Mouse (Mus musculus) neural tube, embryonic 13.5 days (tissue): ENCODE measurements around the gene St8sia1. TPM values are rescaled to one million over a fixed set of nuclear protein-coding genes. Genes with fewer than 3 reads are reported as not detected.
A peak's percentile ranks its signal among the peaks of the same experiment; 100 is the strongest.
"Not testable (repeated sequence)": the region's sequence is repeated elsewhere in the genome, so short reads cannot be mapped to it uniquely, and the experiment has no call there.

Source experiments
- ATAC-seq: fragments of 200-750 bp; cut with Nextera tagmentation; 2 replicates; pipeline ENCODE4 v1.8.0; 2017; ENCODE audit warnings: low read depth, mild to moderate bottlenecking, moderate TSS enrichment, moderate library complexity
- H3K27ac ChIP-seq: fragments of 300-500 bp; sonication (generic); replicated peaks from 2 replicates; pipeline ENCODE4 v1.5.1; 2015; ENCODE audit warnings: moderate library complexity, mild to moderate bottlenecking, inconsistent platforms
- H3K27me3 ChIP-seq: fragments of 300-500 bp; sonication (generic); 2 replicates; pipeline ENCODE4 v1.6.1; 2015; ENCODE audit warnings: mild to moderate bottlenecking, inconsistent platforms
- H3K36me3 ChIP-seq: fragments of 300-500 bp; sonication (generic); 2 replicates; pipeline ENCODE4 v1.6.1; 2015; ENCODE audit warnings: mild to moderate bottlenecking, inconsistent platforms
- H3K4me1 ChIP-seq: fragments of 300-500 bp; sonication (generic); replicated peaks from 2 replicates; pipeline ENCODE4 v1.6.1; 2015; ENCODE audit warnings: inconsistent platforms
- H3K4me2 ChIP-seq: fragments of 300-500 bp; sonication (generic); 2 replicates; pipeline ENCODE4 v1.6.1; 2015; ENCODE audit warnings: inconsistent platforms, mild to moderate bottlenecking, moderate library complexity
- H3K4me3 ChIP-seq: fragments of 300-500 bp; sonication (generic); 2 replicates; pipeline ENCODE4 v1.5.1; 2015; ENCODE audit warnings: mild to moderate bottlenecking, inconsistent platforms
- H3K9ac ChIP-seq: fragments of 300-500 bp; sonication (generic); 2 replicates; pipeline ENCODE4 v1.6.1; 2015; ENCODE audit warnings: moderate library complexity, mild to moderate bottlenecking, inconsistent platforms
- H3K9me3 ChIP-seq: fragments of 300-500 bp; sonication (generic); 2 replicates; pipeline ENCODE4 v1.6.1; 2016; ENCODE audit warnings: inconsistent platforms
- WGBS: fragments of 180-500 bp; shearing (Covaris S2); methylation state at CpG from one replicate; pipeline ENCODE4 v1.1.7; 2015; 5-methylcytosine and 5-hydroxymethylcytosine counted together
- polyA plus RNA-seq: library from polyadenylated mRNA; unstranded; fragments of >200 nt; fragmentation: Nextera tagmentation; extraction: Ambion mirVana; gene quantifications from 2 replicates; pipeline ENCODE4 v1.2.1, GENCODE M21; 2015

The St8sia1 gene
- polyA plus RNA-seq, 1 experiment from 2014 or later = 10.0 TPM

GRCm38 (mm10) chr6:142992099-142992498 lies 27.8 kb upstream of the St8sia1 start:
- Histone ChIP-seq H3K36me3 (no peaks in the 10 kb centered on the region), H3K4me3 (no peak overlapping the region), H3K9me3 (no peaks in the 10 kb centered on the region), H3K4me1 (peaks cover 36% of the 10 kb centered on the region), H3K4me2 (no peak overlapping the region), H3K27me3 (no peaks in the 10 kb centered on the region), H3K9ac (no peak overlapping the region), H3K27ac (peak overlapping the region; percentile 64; the same call in 1 of the 2 replicates)
- no peak for ATAC-seq
- 45% methylated on average over 7 of the region's 7 CpGs for WGBS

- Histone ChIP-seq H3K9ac (no peak overlapping the region), H3K4me3 (no peak overlapping the region), H3K27me3 (no peaks in the 10 kb centered on the region), H3K36me3 (no peaks in the 10 kb centered on the region), H3K27ac (peak overlapping the region; percentile 64; the same call in 1 of the 2 replicates), H3K4me1 (peaks cover 36% of the 10 kb centered on the region), H3K9me3 (no peaks in the 10 kb centered on the region), H3K4me2 (no peak overlapping the region)
- ATAC-seq = peak; percentile 37; the same call in 1 of the 2 replicates
- WGBS = 45% methylated on average over 7 of the region's 7 CpGs
Observed at GRCm38 (mm10) chr6:142991391-142992059, 27.3 kb upstream of the St8sia1 start.

GRCm38 (mm10) chr6:142990516-142990915 lies 26.3 kb upstream of the St8sia1 start:
- Histone ChIP-seq H3K36me3 (no peaks in the 10 kb centered on the region), H3K27ac (no peak overlapping the region; the same call in 1 of the 2 replicates), H3K4me2 (no peak overlapping the region), H3K9ac (no peak overlapping the region), H3K4me1 (peaks cover 36% of the 10 kb centered on the region), H3K9me3 (no peaks in the 10 kb centered on the region), H3K27me3 (no peaks in the 10 kb centered on the region), H3K4me3 (no peak overlapping the region)
- no peak for ATAC-seq
- WGBS = 80% methylated on average over 9 of the region's 9 CpGs

GRCm38 (mm10) chr6:142989495-142989894 lies 25.2 kb upstream of the St8sia1 start:
- ATAC-seq = no peak
- no peak overlapping the region for H3K4me3 ChIP-seq
- peaks cover 30% of the 10 kb centered on the region for H3K4me1 ChIP-seq
- no peaks in the 10 kb centered on the region for H3K36me3 ChIP-seq
- H3K4me2 ChIP-seq = no peak overlapping the region
- 93% methylated on average over 13 of the region's 13 CpGs for WGBS
- no peaks in the 10 kb centered on the region for H3K9me3 ChIP-seq
- no peaks in the 10 kb centered on the region for H3K27me3 ChIP-seq
- H3K27ac ChIP-seq = no peak overlapping the region
- no peak overlapping the region for H3K9ac ChIP-seq

- Histone ChIP-seq H3K4me2 (no peak overlapping the region), H3K9me3 (no peaks in the 10 kb centered on the region)
- no peak for ATAC-seq
Observed at GRCm38 (mm10) chr6:142988753-142989152, 24.5 kb upstream of the St8sia1 start.

GRCm38 (mm10) chr6:142988231-142988630 lies 24.0 kb upstream of the St8sia1 start:
- H3K4me3 ChIP-seq = no peak overlapping the region
- H3K36me3 ChIP-seq = no peaks in the 10 kb centered on the region
- 81% methylated on average over 6 of the region's 6 CpGs for WGBS

More at GRCm38 (mm10) chr6:142988753-142989152, 24.5 kb upstream of the St8sia1 start:
- Histone ChIP-seq H3K27ac (no peak overlapping the region), H3K9ac (no peak overlapping the region), H3K4me3 (no peak overlapping the region), H3K36me3 (no peaks in the 10 kb centered on the region), H3K27me3 (no peaks in the 10 kb centered on the region), H3K4me1 (peaks cover 23% of the 10 kb centered on the region)
- WGBS = 28% methylated on average over 10 of the region's 10 CpGs

GRCm38 (mm10) chr6:142987616-142988015 lies 23.4 kb upstream of the St8sia1 start:
- no peak for ATAC-seq
- Histone ChIP-seq H3K27ac (no peak overlapping the region), H3K27me3 (no peaks in the 10 kb centered on the region), H3K4me1 (peaks cover 15% of the 10 kb centered on the region), H3K36me3 (no peaks in the 10 kb centered on the region), H3K4me2 (no peak overlapping the region), H3K9me3 (no peaks in the 10 kb centered on the region), H3K9ac (no peak overlapping the region), H3K4me3 (no peak overlapping the region)
- WGBS = 63% methylated on average over 6 of the region's 6 CpGs

More at GRCm38 (mm10) chr6:142988231-142988630, 24.0 kb upstream of the St8sia1 start:
- H3K9ac ChIP-seq = no peak overlapping the region
- H3K27ac ChIP-seq = no peak overlapping the region
- no peak overlapping the region for H3K4me2 ChIP-seq
- H3K9me3 ChIP-seq = no peaks in the 10 kb centered on the region
- no peaks in the 10 kb centered on the region for H3K27me3 ChIP-seq
- no peak for ATAC-seq
- peaks cover 21% of the 10 kb centered on the region for H3K4me1 ChIP-seq

- not testable (repeated sequence) for H3K4me3 ChIP-seq, H3K27me3 ChIP-seq, ATAC-seq, H3K27ac ChIP-seq, H3K4me2 ChIP-seq, H3K9ac ChIP-seq, H3K4me1 ChIP-seq, H3K36me3 ChIP-seq, H3K9me3 ChIP-seq
- WGBS = 92% methylated on average over 9 of the region's 9 CpGs
Observed at GRCm38 (mm10) chr6:142986706-142987105, 22.5 kb upstream of the St8sia1 start.

GRCm38 (mm10) chr6:142985561-142986238 lies 21.4 kb upstream of the St8sia1 start:
- not testable (repeated sequence) for H3K27me3 ChIP-seq, H3K4me2 ChIP-seq, H3K36me3 ChIP-seq, ATAC-seq, H3K9ac ChIP-seq, H3K4me1 ChIP-seq, H3K9me3 ChIP-seq, H3K4me3 ChIP-seq, H3K27ac ChIP-seq
- WGBS = 93% methylated on average over 9 of the region's 9 CpGs

GRCm38 (mm10) chr6:142979665-142980660 lies 15.7 kb upstream of the St8sia1 start:
- no peak overlapping the region for H3K4me3 ChIP-seq
- no peaks in the 10 kb centered on the region for H3K27me3 ChIP-seq
- H3K9me3 ChIP-seq = no peaks in the 10 kb centered on the region
- H3K27ac ChIP-seq = peak overlapping the region; percentile 75
- peaks cover 19% of the 10 kb centered on the region for H3K4me1 ChIP-seq
- H3K9ac ChIP-seq = no peak overlapping the region
- WGBS = 31% methylated on average over 6 of the region's 6 CpGs
- H3K36me3 ChIP-seq = no peaks in the 10 kb centered on the region
- ATAC-seq = peak; percentile 89
- no peak overlapping the region for H3K4me2 ChIP-seq

- no peak overlapping the region for H3K4me2 ChIP-seq
- no peak overlapping the region for H3K9ac ChIP-seq
- H3K36me3 ChIP-seq = no peaks in the 10 kb centered on the region
- H3K9me3 ChIP-seq = no peaks in the 10 kb centered on the region
- ATAC-seq = no peak
- H3K27me3 ChIP-seq = no peaks in the 10 kb centered on the region
- H3K27ac ChIP-seq = no peak overlapping the region
- WGBS = 59% methylated on average over 1 of the region's 1 CpGs
- peaks cover 19% of the 10 kb centered on the region for H3K4me1 ChIP-seq
- no peak overlapping the region for H3K4me3 ChIP-seq
Observed at GRCm38 (mm10) chr6:142977221-142977620, 13.0 kb upstream of the St8sia1 start.

GRCm38 (mm10) chr6:142973289-142973688 lies 9.0 kb upstream of the St8sia1 start:
- H3K9ac ChIP-seq = no peak overlapping the region
- no peak overlapping the region for H3K27ac ChIP-seq
- no peaks in the 10 kb centered on the region for H3K36me3 ChIP-seq
- H3K4me3 ChIP-seq = no peak overlapping the region
- ATAC-seq = no peak
- H3K4me1 ChIP-seq = no peaks in the 10 kb centered on the region
- 93% methylated on average over 7 of the region's 7 CpGs for WGBS
- H3K9me3 ChIP-seq = no peaks in the 10 kb centered on the region
- no peak overlapping the region for H3K4me2 ChIP-seq
- H3K27me3 ChIP-seq = no peaks in the 10 kb centered on the region
